In the genomic region with DNA sequence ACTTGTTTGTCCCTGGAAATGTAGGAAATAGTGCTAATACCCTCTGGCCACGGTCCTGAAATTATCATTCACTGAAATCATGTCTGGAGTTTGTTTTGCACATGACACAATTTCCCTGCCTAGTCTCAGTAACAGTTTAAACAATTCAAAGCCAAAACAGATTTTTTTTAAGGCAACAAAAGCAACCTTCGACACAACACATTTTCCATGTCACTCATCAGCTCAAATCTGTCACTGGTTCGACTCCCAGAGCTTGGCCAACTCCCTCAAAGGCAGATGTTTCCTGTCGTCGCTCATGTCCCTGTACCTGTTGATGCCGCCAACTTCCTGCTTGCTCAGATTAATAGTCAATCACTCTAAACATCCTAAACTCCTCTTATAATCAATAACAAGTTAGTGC, we compare ENCODE assay signal across 21 mouse cellular contexts. TPM values are rescaled to one million over a fixed set of nuclear protein-coding genes. Genes with fewer than 3 reads are reported as not detected.
"Had no signal": no experiment of that assay in that cellular context is flagged by ENCODE, and none has a peak within 500 bp of the region (broad histone marks: within the 10 kb centered on the region; RNA-seq: fewer than 3 reads in every experiment).

No protein-coding gene starts in this region.

- H3K9ac ChIP-seq: liver, embryonic 12.5 days; liver, embryonic 15.5 days; midbrain, embryonic 12.5 days; neural tube, embryonic 13.5 days had no signal

- H3K9me3 ChIP-seq: liver, embryonic 12.5 days; liver, embryonic 15.5 days; midbrain, embryonic 12.5 days; neural tube, embryonic 13.5 days had no signal

- H3K36me3 ChIP-seq: liver, embryonic 12.5 days; liver, embryonic 15.5 days had no signal

- ATAC-seq: hindbrain, postnatal 0 days; inflammation-experienced regulatory T-cells, adult 6 months; intestine, embryonic 16.5 days; liver, embryonic 12.5 days; midbrain, embryonic 16.5 days had no signal

- H3K27ac ChIP-seq: hindbrain, postnatal 0 days; liver, embryonic 12.5 days; liver, embryonic 15.5 days; macrophage; midbrain, embryonic 12.5 days; neural tube, embryonic 13.5 days had no signal

- H3K4me1 ChIP-seq: liver, embryonic 12.5 days; liver, embryonic 15.5 days; midbrain, embryonic 12.5 days; neural tube, embryonic 13.5 days had no signal

- H3K4me3 ChIP-seq: liver, embryonic 12.5 days; liver, embryonic 15.5 days; midbrain, embryonic 12.5 days; myocyte; neural tube, embryonic 13.5 days had no signal

- H3K4me2 ChIP-seq: liver, embryonic 12.5 days; liver, embryonic 15.5 days; midbrain, embryonic 12.5 days; neural tube, embryonic 13.5 days had no signal

- H3K27me3 ChIP-seq: liver, embryonic 12.5 days; liver, embryonic 15.5 days; midbrain, embryonic 12.5 days; neural tube, embryonic 13.5 days had no signal

- DNase-seq: kidney, adult 18-20 months; kidney, adult 9 months; kidney, postnatal 14 days; kidney, postnatal 4 days; layer of hippocampus, adult 9-11 months; thymus, adult 18-20 months; thymus, postnatal 14 days; thymus, postnatal 4 days had no signal

RNA-seq across cellular contexts. Expression of a gene that starts 50.7 kb away (rescaled TPM):
- total RNA-seq: megakaryocyte, adult 5-6 weeks; monocyte, adult 5-6 weeks; neutrophil, adult 5-6 weeks had no signal
- polyA plus RNA-seq: inflammation-experienced regulatory T-cells, adult 6 months; macrophage had no signal
